Mouse (Mus musculus): ENCODE data around the gene Usp6nl.

GRCm38 (mm10) chr2:6404627-6405026 lies 82.2 kb downstream of the Usp6nl start:
- TF ChIP-seq CTCF (IDR thresholded peaks at IDR 0.05; ENCODE audit: borderline replicate concordance, extremely low read depth, insufficient read depth, insufficient read length) (no peak), POLR2A (IDR thresholded peaks at IDR 0.05; ENCODE audit: borderline replicate concordance, extremely low read depth, insufficient read depth, insufficient read length, poor library complexity, severe bottlenecking) (no peak)
